Mouse (Mus musculus): ENCODE data around the gene Tex46. TPM values are rescaled to one million over a fixed set of nuclear protein-coding genes. Genes with fewer than 3 reads are reported as not detected.

The Tex46 gene
- total and polyA plus RNA-seq, 3 experiments: not detected

DNA sequence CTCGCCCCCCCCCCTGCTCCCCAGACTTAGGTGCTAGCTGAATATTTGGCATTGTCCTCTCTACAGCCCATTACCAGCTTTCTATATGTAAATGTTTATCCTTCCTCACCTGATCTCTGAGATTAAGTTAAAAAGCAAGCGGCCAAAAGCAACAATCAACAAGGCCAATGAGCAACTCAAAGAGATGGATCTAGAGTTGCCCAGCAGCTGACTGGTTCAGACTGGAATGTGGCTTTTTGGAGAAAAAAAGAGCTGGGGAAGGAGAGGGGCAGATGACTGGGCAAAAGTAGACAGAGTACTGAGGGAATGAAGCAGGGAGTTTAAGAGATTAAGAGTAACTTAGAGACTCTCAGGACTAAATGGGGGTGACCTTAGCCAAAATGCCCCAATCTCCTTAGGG is 16.2 kb upstream of the Tex46 start:
- Histone ChIP-seq H3K4me1 (ENCODE audit: control insufficient read depth in 1 of 2, insufficient read depth in 2 of 2) (peaks cover 2 to 32% of the 10 kb centered on the region in 2 experiments), H3K4me2 (ENCODE audit: insufficient read depth, low read depth, poor library complexity, severe bottlenecking) (no peak overlapping the region), H3K9me3 (replicated peaks; ENCODE audit: low read length) (no peaks in the 10 kb centered on the region), H3K27me3 (replicated peaks) (no peaks in the 10 kb centered on the region), H3K79me2 (replicated peaks; ENCODE audit: control insufficient read depth, extremely low read depth, insufficient read depth, poor library complexity, severe bottlenecking) (peaks cover 53% of the 10 kb centered on the region), H3K4me3 (replicated peaks in 1 of 3; ENCODE audit: low read depth in 2 of 3, low read length in 2 of 3, poor library complexity in 1 of 3) (no peak overlapping the region), H3K9ac (ENCODE audit: insufficient read depth, low read depth) (no peak overlapping the region), H3K36me3 (replicated peaks in 1 of 2; ENCODE audit: control insufficient read depth in 1 of 2, insufficient read depth in 1 of 2, low read length in 1 of 2) (peaks cover 6 to 49% of the 10 kb centered on the region in 2 experiments), H3K27ac (ENCODE audit: insufficient read depth, low read depth) (no peak overlapping the region)
- dilution Hi-C loops (cut with MboI; ENCODE audit: extremely low pct_ligation_motif_present, extremely low pct_unique_long_range_greater_than_20kb, low sequenced_read_pairs): no loop called here
- in situ Hi-C loops (cut with MboI; ENCODE audit: low pct_ligation_motif_present, low pct_unique_long_range_greater_than_20kb, low sequenced_read_pairs): no loop called here
- TF ChIP-seq ZMIZ1 (IDR thresholded peaks at IDR 0.05; ENCODE audit: low read depth, low read length) (no peak), USF1 (IDR thresholded peaks at IDR 0.05; ENCODE audit: low read depth, low read length) (no peak), ZC3H11A (IDR thresholded peaks at IDR 0.05; ENCODE audit: low read depth, low read length) (no peak), NELFE (IDR thresholded peaks at IDR 0.05; ENCODE audit: low read depth, low read length) (no peak), ETS1 (conservative IDR thresholded peaks at IDR 0.05; ENCODE audit: low read depth, low read length) (no peak), MAFK (IDR thresholded peaks at IDR 0.05; ENCODE audit: insufficient replicate concordance, low read length) (no peak), PAX5 (IDR thresholded peaks at IDR 0.05; ENCODE audit: low read length) (no peak), TCF12 (IDR thresholded peaks at IDR 0.05; ENCODE audit: low read depth, low read length) (no peak), CHD2 (IDR thresholded peaks at IDR 0.05; ENCODE audit: low read length) (no peak), RAD21 (IDR thresholded peaks at IDR 0.05; ENCODE audit: low read depth, low read length) (no peak), POLR2A (IDR thresholded peaks at IDR 0.05; ENCODE audit: low read depth, low read length) (no peak), UBTF (IDR thresholded peaks at IDR 0.05; ENCODE audit: low read depth, low read length) (no peak), CTCF (conservative IDR thresholded peaks at IDR 0.05 in 1 of 2, IDR thresholded peaks at IDR 0.05 in 1 of 2; ENCODE audit: low read depth in 2 of 2, low read length in 2 of 2) (no peak), ELF1 (IDR thresholded peaks at IDR 0.05; ENCODE audit: low read depth, low read length) (no peak), MAZ (IDR thresholded peaks at IDR 0.05; ENCODE audit: low read depth, low read length) (no peak)
- no peak for DNase-seq (ENCODE audit: extremely low read depth)

DNA sequence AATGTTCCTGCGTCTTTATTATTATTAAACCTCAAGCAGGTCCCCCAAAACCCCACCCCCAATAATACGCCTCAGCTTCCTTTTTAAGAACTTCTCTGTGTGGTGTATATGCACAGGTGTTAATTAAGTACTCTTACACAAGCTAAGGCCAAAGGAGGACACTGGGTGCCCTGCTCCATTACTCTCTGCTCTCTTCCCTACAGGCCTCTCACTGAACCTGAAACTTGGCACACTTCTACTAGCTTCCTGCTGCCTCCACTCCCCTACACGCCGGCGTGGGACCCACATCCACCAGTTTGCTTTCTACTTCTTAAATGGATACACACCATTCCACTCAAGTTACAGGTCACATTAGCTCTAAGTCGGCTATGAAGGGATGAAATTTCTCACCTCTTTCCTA is 15.0 kb upstream of the Tex46 start:
- Histone ChIP-seq H3K36me3 (replicated peaks in 1 of 2; ENCODE audit: control insufficient read depth in 1 of 2, insufficient read depth in 1 of 2, low read length in 1 of 2) (peaks cover 2 to 43% of the 10 kb centered on the region in 2 experiments), H3K4me3 (replicated peaks in 1 of 3; ENCODE audit: low read depth in 2 of 3, low read length in 2 of 3, poor library complexity in 1 of 3) (no peak overlapping the region), H3K4me2 (ENCODE audit: insufficient read depth, low read depth, poor library complexity, severe bottlenecking) (no peak overlapping the region), H3K9me3 (replicated peaks; ENCODE audit: low read length) (no peaks in the 10 kb centered on the region), H3K79me2 (replicated peaks; ENCODE audit: control insufficient read depth, extremely low read depth, insufficient read depth, poor library complexity, severe bottlenecking) (peaks cover 58% of the 10 kb centered on the region), H3K27me3 (replicated peaks) (no peaks in the 10 kb centered on the region), H3K9ac (ENCODE audit: insufficient read depth, low read depth) (no peak overlapping the region), H3K27ac (ENCODE audit: insufficient read depth, low read depth) (no peak overlapping the region), H3K4me1 (ENCODE audit: control insufficient read depth in 1 of 2, insufficient read depth in 2 of 2) (peaks cover 2 to 33% of the 10 kb centered on the region in 2 experiments)
- dilution Hi-C loops (cut with MboI; ENCODE audit: extremely low pct_ligation_motif_present, extremely low pct_unique_long_range_greater_than_20kb, low sequenced_read_pairs) (no loop called here), in situ Hi-C loops (cut with MboI; ENCODE audit: low pct_ligation_motif_present, low pct_unique_long_range_greater_than_20kb, low sequenced_read_pairs) (no loop called here)
- DNase-seq (ENCODE audit: extremely low read depth): no peak
- no peak for TF ChIP-seq PAX5 (IDR thresholded peaks at IDR 0.05; ENCODE audit: low read length)

Measured in CH12.LX (cell line).